Mouse (Mus musculus): ENCODE measurements around the gene Elof1. TPM values are rescaled to one million over a fixed set of nuclear protein-coding genes. Genes with fewer than 3 reads are reported as not detected.
"Not testable (repeated sequence)": the region's sequence is repeated elsewhere in the genome, so short reads cannot be mapped to it uniquely, and the experiment has no call there.

Elof1 gene
- 10 to 100 TPM; 54.4 to 54.9 TPM for total RNA-seq (2021)
- long read RNA-seq, experiment 1, transcript Elof1-201 (3 exons, 888 nt) = major isoform, 57 of 67 reads
- long read RNA-seq, experiment 1, transcript Elof1-204 (3 exons, 567 nt) = minor isoform, 6 of 67 reads
- long read RNA-seq, experiment 1, partial matches to known transcripts = 0 of 67 reads
- long read RNA-seq, experiment 1, other reads (novel, unspliced or antisense) = 3 of 67 reads
- long read RNA-seq, experiment 2, transcript Elof1-201 (3 exons, 888 nt) = major isoform, 54 of 61 reads
- long read RNA-seq, experiment 2, partial matches to known transcripts = 0 of 61 reads
- long read RNA-seq, experiment 2, other reads (novel, unspliced or antisense) = 2 of 61 reads

- peak; percentile 75 to 89 for DNase-seq (ENCODE audit: low spot score in 2 of 2)
Measured at GRCm38 (mm10) chr9:22116740-22117426, at the start of gene Elof1. TSS of gene Elof1 (minus strand) at chr9:22117172.

- DNase-seq (ENCODE audit: low spot score in 2 of 2) = no peak
Measured at GRCm38 (mm10) chr9:22166686-22167085, 49.7 kb upstream of the Elof1 start.

GRCm38 (mm10) chr9:22165964-22166363 lies 49.0 kb upstream of the Elof1 start:
- no peak for DNase-seq (ENCODE audit: low spot score in 2 of 2)

GRCm38 (mm10) chr9:22164711-22165668 lies 48.0 kb upstream of the Elof1 start:
- peak in 1 of 2 experiments; percentile 18 for DNase-seq (ENCODE audit: low spot score in 2 of 2)

GRCm38 (mm10) chr9:22162912-22163311 lies 45.9 kb upstream of the Elof1 start:
- no peak for DNase-seq (ENCODE audit: low spot score in 2 of 2)

- no peak for DNase-seq (ENCODE audit: low spot score in 2 of 2)
Measured at GRCm38 (mm10) chr9:22162305-22162704, 45.3 kb upstream of the Elof1 start.

GRCm38 (mm10) chr9:22161299-22161698 lies 44.3 kb upstream of the Elof1 start:
- no peak for DNase-seq (ENCODE audit: low spot score in 2 of 2)

GRCm38 (mm10) chr9:22157516-22158265 lies 40.7 kb upstream of the Elof1 start:
- DNase-seq (ENCODE audit: low spot score in 2 of 2) = no peak

- peak; percentile 98 to 100 for DNase-seq (ENCODE audit: low spot score in 2 of 2)
Measured at GRCm38 (mm10) chr9:22156497-22157245, 39.7 kb upstream of the Elof1 start, which contains the start of gene Pigyl. TSS of gene Pigyl (plus strand) at chr9:22156846.

- DNase-seq (ENCODE audit: low spot score in 2 of 2) = peak in 1 of 2 experiments; percentile 54
Measured at GRCm38 (mm10) chr9:22155614-22156013, 38.6 kb upstream of the Elof1 start.

- no peak for DNase-seq (ENCODE audit: low spot score in 2 of 2)
Measured at GRCm38 (mm10) chr9:22153810-22154209, 36.8 kb upstream of the Elof1 start.

GRCm38 (mm10) chr9:22150946-22151345 lies 34.0 kb upstream of the Elof1 start:
- no peak for DNase-seq (ENCODE audit: low spot score in 2 of 2)

GRCm38 (mm10) chr9:22150249-22150693 lies 33.3 kb upstream of the Elof1 start:
- not testable (repeated sequence) for DNase-seq (ENCODE audit: low spot score in 2 of 2)

GRCm38 (mm10) chr9:22149426-22150248 lies 32.7 kb upstream of the Elof1 start:
- no peak for DNase-seq (ENCODE audit: low spot score in 2 of 2)

- no peak for DNase-seq (ENCODE audit: low spot score in 2 of 2)
Measured at GRCm38 (mm10) chr9:22144304-22144965, 27.5 kb upstream of the Elof1 start.

- DNase-seq (ENCODE audit: low spot score in 2 of 2) = peak; percentile 83 to 86
Measured at GRCm38 (mm10) chr9:22143108-22144037, 26.4 kb upstream of the Elof1 start.

- no peak for DNase-seq (ENCODE audit: low spot score in 2 of 2)
Measured at GRCm38 (mm10) chr9:22139746-22140145, 22.8 kb upstream of the Elof1 start.
